Mouse (Mus musculus) lung, postnatal 10 days (tissue): ENCODE measurements around the gene Wdr25.

ENCODE experiments used
- DNase-seq: peaks from one replicate; pipeline ENCODE4 v3.0.0; 2021

Wdr25 gene

GRCm38 (mm10) chr12:108993046-108993445, 99.6 kb downstream of the Wdr25 start:
- no peak for DNase-seq

- DNase-seq, result peak; percentile 87
Measured at GRCm38 (mm10) chr12:108994436-108995031, 101.1 kb downstream of the Wdr25 start.

GRCm38 (mm10) chr12:108995976-108996636, 102.7 kb downstream of the Wdr25 start:
- no peak for DNase-seq

DNA sequence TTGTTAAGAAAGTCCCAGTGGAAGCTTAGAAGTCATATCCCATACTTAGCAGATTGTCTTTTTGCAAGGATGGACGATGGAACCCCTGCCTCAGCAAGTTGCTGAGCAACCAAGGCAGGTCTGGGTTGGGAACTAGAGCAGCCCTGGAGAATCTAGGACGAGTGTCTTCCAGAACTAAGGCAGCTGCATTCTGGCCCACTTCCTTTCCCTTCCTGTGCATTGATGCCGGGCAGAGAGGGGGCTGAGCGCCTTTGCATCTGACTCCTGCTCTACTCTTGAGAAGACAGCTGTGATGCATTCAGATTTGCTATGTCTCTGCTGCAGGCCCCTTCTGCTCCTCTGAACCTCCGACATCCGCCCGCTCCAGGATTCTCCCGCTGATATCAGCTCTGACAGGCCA, 103.8 kb downstream of the Wdr25 start:
- no peak for DNase-seq

DNA sequence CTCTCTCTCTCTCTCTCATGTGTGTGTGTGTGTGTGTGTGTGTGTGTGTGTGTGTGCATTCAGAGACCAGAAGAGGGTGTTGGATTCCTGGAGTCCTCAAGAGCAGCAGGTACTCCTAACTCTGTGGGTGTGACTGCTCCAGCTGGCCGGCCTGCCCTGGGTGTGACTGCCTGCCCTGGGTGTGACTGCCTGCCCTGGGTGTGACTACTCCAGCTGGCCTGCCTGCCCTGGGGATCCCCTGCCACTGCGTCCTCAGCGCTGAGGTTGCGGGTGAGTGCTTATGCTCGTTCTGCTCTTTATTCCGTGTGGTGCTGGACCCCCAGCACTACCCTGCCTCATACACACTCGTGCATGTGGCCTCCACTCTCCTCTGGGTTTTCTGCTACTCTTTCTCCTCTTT, 109.5 kb downstream of the Wdr25 start:
- no peak for DNase-seq

- no peak for DNase-seq
Measured at GRCm38 (mm10) chr12:109010070-109010649, 116.7 kb downstream of the Wdr25 start.

DNA sequence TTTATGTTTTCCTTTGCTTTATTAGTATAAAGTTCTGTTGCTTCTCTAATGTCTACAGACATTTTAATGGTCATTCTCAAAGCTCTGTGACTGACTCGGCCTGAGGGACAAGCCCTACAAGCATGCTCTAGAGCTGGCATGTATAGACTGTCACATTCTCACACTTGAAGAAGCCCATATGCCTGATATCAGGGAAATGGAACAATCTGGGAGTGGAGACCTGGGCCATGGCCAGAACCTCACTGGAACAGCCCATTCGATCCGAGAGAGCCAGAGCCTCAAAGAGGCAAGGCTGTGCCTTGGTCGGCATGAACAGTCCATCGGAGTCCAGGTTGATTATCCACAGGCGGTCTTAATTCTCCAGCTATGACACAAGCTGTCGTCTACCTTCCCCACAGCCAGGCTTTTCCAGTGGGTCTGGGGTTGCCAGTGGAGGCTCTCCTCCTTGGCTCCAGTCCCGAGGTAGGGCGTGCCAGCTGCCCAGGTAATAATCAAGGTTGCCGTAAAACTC, 128.8 kb downstream of the Wdr25 start:
- no peak for DNase-seq

DNA sequence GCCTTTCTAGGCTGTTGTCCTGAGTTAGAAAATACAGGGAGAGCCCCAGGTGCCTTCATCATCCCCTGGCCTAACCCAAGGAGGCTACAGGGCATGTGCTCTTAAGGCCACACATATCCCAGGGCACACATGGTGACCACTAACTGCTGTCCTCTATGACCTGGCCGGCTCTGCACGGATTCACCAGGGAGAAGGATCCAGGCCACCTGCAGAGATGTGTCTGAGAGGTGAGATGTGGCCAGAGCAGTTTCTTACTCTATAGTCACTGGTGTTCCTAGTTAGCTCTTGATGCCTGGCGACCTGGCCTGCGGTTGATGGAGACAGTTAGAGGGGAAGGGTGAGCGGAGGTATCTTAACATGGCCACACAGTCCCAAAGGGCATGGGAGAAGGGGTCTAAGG, 129.5 kb downstream of the Wdr25 start:
- no peak for DNase-seq

DNA sequence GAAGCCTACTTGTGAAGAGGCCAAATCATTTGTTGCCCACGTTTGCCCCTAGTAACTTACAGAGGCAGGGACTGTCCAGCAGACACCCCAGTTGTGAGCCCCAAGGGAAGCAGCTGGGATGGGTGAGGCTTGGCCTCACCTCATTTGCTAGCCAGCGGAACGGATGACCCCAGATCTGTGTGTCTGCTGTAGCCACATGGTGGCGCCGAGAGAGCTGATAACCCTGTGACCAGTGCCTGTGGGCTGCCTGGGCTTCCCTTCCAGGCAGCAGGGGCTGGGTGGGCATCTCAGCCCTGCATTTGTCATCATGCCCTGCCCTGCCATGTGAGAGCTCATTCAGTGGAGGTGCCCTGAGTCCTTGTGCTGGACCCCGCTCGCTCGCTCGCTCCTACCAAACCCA, 130.3 kb downstream of the Wdr25 start:
- DNase-seq, result no peak

- no peak for DNase-seq
Measured at GRCm38 (mm10) chr12:109037026-109037425, 143.6 kb downstream of the Wdr25 start.

- DNase-seq, result no peak
Measured at GRCm38 (mm10) chr12:109038179-109038819, 144.9 kb downstream of the Wdr25 start.

- DNase-seq, result no peak
Measured at GRCm38 (mm10) chr12:109039311-109039710, 145.9 kb downstream of the Wdr25 start.

DNA sequence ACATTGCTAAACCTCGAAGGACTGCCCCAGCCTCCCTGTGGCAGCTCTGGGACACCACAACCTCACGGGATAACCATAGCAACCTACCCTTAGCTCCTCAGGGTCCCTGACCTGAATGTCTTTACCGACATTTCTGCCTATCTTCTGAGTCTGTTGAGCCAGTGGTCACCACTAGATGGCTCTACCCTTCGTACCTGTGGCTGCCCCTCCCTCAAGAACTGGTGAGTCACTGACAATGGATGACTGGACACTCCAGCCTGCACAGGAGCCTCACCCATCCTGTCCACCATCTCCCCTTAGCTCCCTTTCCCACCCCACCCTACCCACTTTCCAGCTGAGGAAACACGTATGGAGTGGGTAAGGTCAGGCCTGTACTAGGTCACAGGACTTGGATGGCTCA, 151.1 kb downstream of the Wdr25 start:
- no peak for DNase-seq

GRCm38 (mm10) chr12:109045581-109045980, 152.2 kb downstream of the Wdr25 start:
- DNase-seq, result no peak

DNA sequence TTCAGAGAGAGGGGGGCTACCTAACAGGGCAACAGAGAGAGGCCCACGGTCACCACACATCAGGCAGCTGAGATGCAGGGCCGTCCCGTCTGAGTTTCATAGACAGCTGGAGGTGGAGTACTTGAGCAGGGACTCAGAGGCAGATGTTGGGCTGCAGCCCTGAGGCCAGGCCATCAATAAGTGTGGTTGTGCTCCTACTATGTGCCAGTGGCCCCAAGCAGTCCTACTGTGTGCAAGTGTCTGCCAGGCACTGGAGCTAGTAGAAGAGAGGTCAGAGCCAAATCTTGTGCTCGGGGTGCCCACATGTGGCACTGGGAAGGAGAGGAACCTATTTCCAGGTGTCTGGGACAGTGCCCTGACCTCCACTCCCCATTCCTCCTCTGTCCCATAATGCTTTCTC, 156.5 kb downstream of the Wdr25 start:
- DNase-seq, result no peak

DNA sequence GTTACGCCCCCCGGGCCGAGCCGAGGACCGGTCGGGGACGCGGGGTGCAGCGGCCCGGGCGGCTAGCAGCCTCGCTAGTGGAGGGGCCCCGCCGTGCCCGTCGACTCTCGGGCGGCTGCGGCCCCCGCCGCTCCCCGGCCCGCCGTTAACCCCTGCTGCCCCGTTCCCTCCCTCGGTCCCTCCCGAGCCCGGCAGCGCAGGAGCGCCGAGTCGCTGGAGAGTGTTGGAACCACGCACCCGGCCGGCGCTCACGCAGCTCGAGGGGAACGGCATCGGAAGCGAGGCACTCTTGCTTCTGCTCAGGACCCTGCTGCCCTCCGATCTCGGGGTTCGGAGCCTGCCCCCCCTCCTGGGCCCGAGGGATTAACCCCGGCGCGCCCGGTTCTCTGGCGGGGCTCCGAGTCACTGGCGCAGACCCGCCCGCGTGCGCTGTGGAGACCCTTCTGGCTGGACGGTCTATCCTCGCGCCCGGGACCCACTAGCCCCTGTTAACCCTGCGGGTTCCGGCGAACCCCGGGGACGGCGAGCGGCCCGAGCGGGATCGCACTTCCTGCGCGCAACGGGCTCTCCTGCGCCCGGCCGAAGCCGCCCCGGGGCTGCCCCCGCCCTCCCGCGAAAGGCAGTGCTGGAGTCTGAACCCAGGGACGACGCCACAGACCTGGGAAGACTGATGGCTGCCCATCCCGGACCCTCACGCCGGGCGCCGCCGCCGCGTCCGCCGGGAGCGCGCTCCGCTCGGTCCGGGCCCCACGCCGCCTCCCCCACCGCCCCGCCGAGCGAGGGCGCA, 159.8 kb downstream of the Wdr25 start:
- no peak for DNase-seq

DNA sequence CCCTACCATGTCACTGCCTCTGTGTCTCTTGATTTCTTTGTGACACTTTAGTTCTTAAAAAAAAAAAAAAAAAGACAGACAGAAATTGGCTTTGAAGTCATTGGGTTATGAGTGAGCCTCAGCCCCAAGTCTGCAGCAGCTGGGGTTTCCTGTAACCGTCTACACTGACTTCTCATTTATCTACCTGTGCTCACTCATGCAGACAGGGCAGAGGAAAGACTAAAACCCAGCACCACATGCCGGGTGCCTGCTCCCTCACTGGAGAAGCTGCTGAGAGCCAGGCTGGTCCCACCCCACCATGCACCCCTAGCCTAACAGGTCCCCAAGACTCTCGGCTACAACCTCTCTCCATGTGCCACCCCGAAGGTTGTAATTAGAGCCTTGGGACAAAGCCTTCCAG, 164.3 kb downstream of the Wdr25 start:
- DNase-seq, result no peak

GRCm38 (mm10) chr12:109058660-109059059, 165.2 kb downstream of the Wdr25 start:
- no peak for DNase-seq

GRCm38 (mm10) chr12:109067561-109068135, 174.2 kb downstream of the Wdr25 start:
- peak; percentile 24 for DNase-seq

GRCm38 (mm10) chr12:109068167-109068653, 174.8 kb downstream of the Wdr25 start, which contains the start of gene Begain:
Begain (minus strand) TSS chr12:109068217.
- DNase-seq, result no peak

GRCm38 (mm10) chr12:109068738-109069137, 175.3 kb downstream of the Wdr25 start:
- DNase-seq, result no peak

DNA sequence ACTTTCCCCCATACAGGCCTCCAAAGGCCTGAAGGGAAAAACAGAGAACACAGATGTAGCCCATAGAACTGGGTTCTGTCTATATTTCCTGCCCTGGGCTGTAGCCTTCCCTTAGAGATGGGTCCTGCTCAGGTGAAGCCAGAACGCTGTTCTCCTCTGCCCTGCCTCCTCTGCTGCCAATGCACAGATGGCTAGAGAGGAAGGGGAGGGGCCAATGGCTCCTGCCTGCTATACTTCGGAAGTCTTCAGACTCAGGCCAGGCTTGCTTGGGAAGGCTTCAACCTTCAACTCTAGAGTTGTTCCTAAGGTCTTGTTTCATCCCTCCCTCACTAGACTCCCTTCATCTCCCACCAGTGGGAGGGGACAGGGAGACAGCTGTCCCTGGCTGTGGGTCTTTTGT, 176.3 kb downstream of the Wdr25 start:
- DNase-seq, result no peak
